Mouse (Mus musculus) cortical plate, adult 2 months (tissue): ENCODE data around the gene Mtpn.

ENCODE experiments used
- CTCF ChIP-seq: fragments of 200-500 bp; IDR thresholded peaks from 2 replicates; pipeline ENCODE4 v1.5.1; 2011; ENCODE audit warnings: mild to moderate bottlenecking, control low read depth, low read length; ENCODE audit not compliant: insufficient read depth; ENCODE audit errors: extremely low read depth
- POLR2A ChIP-seq: fragments of 200-500 bp; IDR thresholded peaks from 2 replicates; pipeline ENCODE4 v1.6.1; 2011; ENCODE audit warnings: mild to moderate bottlenecking, low read length, control low read depth; ENCODE audit not compliant: insufficient read depth; ENCODE audit errors: extremely low read depth

- TF ChIP-seq CTCF (no peak), POLR2A (no peak)
Observed at GRCm38 (mm10) chr6:35504781-35505180, 34.9 kb downstream of the Mtpn start.
